Mouse (Mus musculus): ENCODE data around the gene Tchp. TPM values are rescaled to one million over a fixed set of nuclear protein-coding genes. Genes with fewer than 3 reads are reported as not detected.

The Tchp gene
- polyA plus RNA-seq, 1 experiment from 2014 or later: 9.0 TPM

DNA sequence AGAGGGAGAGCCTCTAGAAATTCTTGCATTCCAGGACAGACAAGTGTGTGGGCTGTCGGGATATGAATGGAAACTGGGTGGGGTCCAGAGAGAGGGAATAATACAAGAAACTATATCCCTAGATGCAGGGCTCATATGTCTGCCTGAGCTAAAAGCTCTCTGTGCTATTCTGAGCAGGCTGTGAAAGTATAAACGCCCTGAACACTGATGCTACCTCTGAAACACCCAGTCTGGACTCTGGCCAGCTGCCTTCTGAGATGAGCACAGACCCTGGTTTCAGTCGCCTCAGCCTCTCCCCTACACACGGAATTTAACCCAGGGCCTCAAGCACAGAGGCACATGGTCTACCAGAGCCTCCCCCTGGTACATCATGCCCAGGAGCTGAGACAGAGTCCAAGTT lies 33.0 kb downstream of the Tchp start:
- peaks cover 87% of the 10 kb centered on the region for H3K36me3 ChIP-seq (ENCODE audit: control insufficient read depth, insufficient read depth, low read length)
- ATAC-seq (replicated peaks; ENCODE audit: low FRiP score, low TSS enrichment, low read depth): no peak
- H3K9ac ChIP-seq (ENCODE audit: low read length): no peak overlapping the region
- WGBS: 62% methylated on average over 4 of the region's 4 CpGs
- no peaks in the 10 kb centered on the region for H3K9me3 ChIP-seq (ENCODE audit: control insufficient read depth, low read length)
- H3K4me1 ChIP-seq (replicated peaks; ENCODE audit: control insufficient read depth, insufficient read depth, low read length): no peaks in the 10 kb centered on the region
- DNase-seq (ENCODE audit: low spot score): no peak
- no peak overlapping the region for H3K4me2 ChIP-seq (ENCODE audit: low read length)
- no peaks in the 10 kb centered on the region for H3K27me3 ChIP-seq (replicated peaks; ENCODE audit: control insufficient read depth, insufficient read depth, low read length)
- H3K27ac ChIP-seq (ENCODE audit: low read depth): no peak overlapping the region
- H3K4me3 ChIP-seq (ENCODE audit: low read depth, low read length): no peak overlapping the region

DNA sequence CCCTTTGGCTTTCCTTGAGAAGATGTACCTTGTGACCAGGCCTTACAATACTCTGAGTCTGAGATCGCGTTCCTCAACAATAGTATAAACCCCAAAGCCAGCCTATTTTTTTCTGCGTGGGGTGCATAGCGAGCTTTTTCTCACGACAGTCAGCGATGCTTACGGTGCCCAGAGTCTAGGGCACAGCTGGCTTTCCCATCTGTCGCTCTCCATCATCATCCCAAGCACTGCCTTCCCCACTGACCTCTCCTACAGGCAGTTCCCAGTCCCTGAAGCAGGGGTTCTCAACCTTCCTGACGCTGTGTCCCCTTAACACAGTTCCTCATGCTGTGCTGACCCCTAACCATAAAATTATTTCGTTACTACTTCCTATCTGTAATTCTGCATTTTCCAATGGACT lies 35.0 kb downstream of the Tchp start:
- H3K4me3 ChIP-seq (ENCODE audit: low read depth, low read length): no peak overlapping the region
- no peak for ATAC-seq (replicated peaks; ENCODE audit: low FRiP score, low TSS enrichment, low read depth)
- no peak overlapping the region for H3K27ac ChIP-seq (ENCODE audit: low read depth)
- H3K36me3 ChIP-seq (ENCODE audit: control insufficient read depth, insufficient read depth, low read length): peaks cover 75% of the 10 kb centered on the region
- DNase-seq (ENCODE audit: low spot score): no peak
- no peak overlapping the region for H3K4me2 ChIP-seq (ENCODE audit: low read length)
- no peaks in the 10 kb centered on the region for H3K9me3 ChIP-seq (ENCODE audit: control insufficient read depth, low read length)
- H3K4me1 ChIP-seq (replicated peaks; ENCODE audit: control insufficient read depth, insufficient read depth, low read length): no peaks in the 10 kb centered on the region
- H3K9ac ChIP-seq (ENCODE audit: low read length): no peak overlapping the region
- H3K27me3 ChIP-seq (replicated peaks; ENCODE audit: control insufficient read depth, insufficient read depth, low read length): no peaks in the 10 kb centered on the region
- WGBS: 93% methylated on average over 10 of the region's 10 CpGs

DNA sequence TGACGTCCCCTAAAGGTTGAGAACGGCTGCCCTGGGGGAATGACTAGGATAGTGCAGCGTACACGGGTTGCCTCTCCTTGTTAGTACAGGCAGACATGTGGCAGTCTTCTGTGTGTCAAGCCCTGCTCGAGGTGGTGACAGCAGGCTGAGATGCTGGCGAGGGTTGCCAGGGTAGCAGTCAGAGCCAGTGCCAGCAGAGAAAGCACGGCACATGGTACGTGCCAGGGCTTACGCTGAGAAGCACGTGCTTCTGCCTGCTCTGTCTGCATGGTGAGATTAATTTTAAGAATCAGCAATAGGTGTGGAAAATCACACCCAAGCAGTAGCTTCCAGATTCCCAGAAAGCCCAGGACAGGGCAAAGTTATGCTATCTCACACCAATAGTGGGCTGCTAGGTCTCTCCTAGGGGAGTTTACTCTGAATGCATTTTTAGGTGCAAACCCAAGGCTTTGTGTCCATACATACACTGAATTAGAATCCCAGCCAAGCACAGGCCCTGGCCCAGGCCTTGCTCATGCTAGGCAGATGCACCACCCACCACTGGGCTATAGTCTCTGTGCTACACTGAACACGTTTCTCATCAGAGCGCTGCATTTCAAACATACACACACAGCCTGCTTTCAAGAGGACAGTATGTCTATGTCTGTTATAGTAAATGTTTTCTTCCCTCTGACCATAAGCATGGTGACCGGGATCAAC lies 35.6 kb downstream of the Tchp start:
- ATAC-seq (replicated peaks; ENCODE audit: low FRiP score, low TSS enrichment, low read depth): no peak

DNA sequence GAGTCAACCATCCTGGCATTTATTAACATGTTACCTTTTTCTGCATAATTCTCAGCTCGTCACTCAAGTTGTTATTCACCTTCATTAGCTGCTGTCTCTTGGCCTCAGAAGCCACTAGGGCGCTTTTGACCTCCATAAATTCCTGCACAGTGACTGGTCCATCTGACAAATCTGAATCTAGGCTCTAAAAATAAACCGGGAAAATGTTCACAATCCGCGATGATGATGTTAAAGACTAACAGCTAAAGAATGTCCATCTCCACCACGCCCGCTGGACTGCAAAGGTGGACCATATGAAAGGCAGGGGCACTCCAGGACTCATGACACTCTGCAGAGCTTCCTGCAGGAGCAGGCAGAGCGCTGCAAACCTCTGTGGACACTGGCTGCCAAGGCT lies 36.1 kb downstream of the Tchp start:
- 91% methylated on average over 8 of the region's 8 CpGs for WGBS
- Histone ChIP-seq H3K4me2 (ENCODE audit: low read length) (no peak overlapping the region), H3K9ac (ENCODE audit: low read length) (no peak overlapping the region), H3K4me3 (ENCODE audit: low read depth, low read length) (no peak overlapping the region), H3K27ac (ENCODE audit: low read depth) (no peak overlapping the region), H3K4me1 (replicated peaks; ENCODE audit: control insufficient read depth, insufficient read depth, low read length) (no peaks in the 10 kb centered on the region), H3K36me3 (ENCODE audit: control insufficient read depth, insufficient read depth, low read length) (peaks cover 76% of the 10 kb centered on the region), H3K27me3 (replicated peaks; ENCODE audit: control insufficient read depth, insufficient read depth, low read length) (no peaks in the 10 kb centered on the region), H3K9me3 (ENCODE audit: control insufficient read depth, low read length) (no peaks in the 10 kb centered on the region)
- no peak for DNase-seq (ENCODE audit: low spot score)
- ATAC-seq (replicated peaks; ENCODE audit: low FRiP score, low TSS enrichment, low read depth): no peak

More for the DNA sequence above, 35.6 kb downstream of the Tchp start:
- no peak overlapping the region for H3K4me3 ChIP-seq (ENCODE audit: low read depth, low read length)
- H3K9me3 ChIP-seq (ENCODE audit: control insufficient read depth, low read length): no peaks in the 10 kb centered on the region
- no peak overlapping the region for H3K9ac ChIP-seq (ENCODE audit: low read length)
- H3K36me3 ChIP-seq (ENCODE audit: control insufficient read depth, insufficient read depth, low read length): peaks cover 76% of the 10 kb centered on the region
- 94% methylated on average over 13 of the region's 13 CpGs for WGBS
- no peaks in the 10 kb centered on the region for H3K4me1 ChIP-seq (replicated peaks; ENCODE audit: control insufficient read depth, insufficient read depth, low read length)
- no peak overlapping the region for H3K4me2 ChIP-seq (ENCODE audit: low read length)
- H3K27me3 ChIP-seq (replicated peaks; ENCODE audit: control insufficient read depth, insufficient read depth, low read length): no peaks in the 10 kb centered on the region
- no peak overlapping the region for H3K27ac ChIP-seq (ENCODE audit: low read depth)
- DNase-seq (ENCODE audit: low spot score): no peak

DNA sequence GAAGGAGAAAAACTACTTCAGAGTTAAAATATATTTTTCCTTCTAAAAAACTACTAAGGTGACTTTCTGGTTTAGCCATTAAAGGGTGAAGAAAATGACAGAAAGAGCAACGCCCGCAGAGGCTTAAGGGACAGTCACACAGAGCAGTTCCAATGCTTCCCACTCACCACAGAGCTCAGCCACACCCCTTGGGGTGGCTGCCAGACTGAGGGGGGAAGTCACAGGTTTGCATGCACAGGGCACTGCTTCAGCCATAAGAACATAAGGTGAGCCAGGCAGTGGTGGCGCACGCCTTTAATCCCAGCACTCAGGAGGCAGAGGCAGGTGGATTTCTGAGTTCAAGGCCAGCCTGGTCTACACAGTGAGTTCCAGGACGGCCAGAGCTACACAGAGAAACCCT lies 38.0 kb downstream of the Tchp start:
- ATAC-seq (replicated peaks; ENCODE audit: low FRiP score, low TSS enrichment, low read depth) (no peak), DNase-seq (ENCODE audit: low spot score) (no peak)
- Histone ChIP-seq H3K9me3 (ENCODE audit: control insufficient read depth, low read length) (no peaks in the 10 kb centered on the region), H3K4me2 (ENCODE audit: low read length) (no peak overlapping the region), H3K4me3 (ENCODE audit: low read depth, low read length) (no peak overlapping the region), H3K36me3 (ENCODE audit: control insufficient read depth, insufficient read depth, low read length) (peaks cover 83% of the 10 kb centered on the region), H3K27me3 (replicated peaks; ENCODE audit: control insufficient read depth, insufficient read depth, low read length) (no peaks in the 10 kb centered on the region), H3K9ac (ENCODE audit: low read length) (no peak overlapping the region), H3K27ac (ENCODE audit: low read depth) (no peak overlapping the region), H3K4me1 (replicated peaks; ENCODE audit: control insufficient read depth, insufficient read depth, low read length) (no peaks in the 10 kb centered on the region)
- 91% methylated on average over 5 of the region's 5 CpGs for WGBS

DNA sequence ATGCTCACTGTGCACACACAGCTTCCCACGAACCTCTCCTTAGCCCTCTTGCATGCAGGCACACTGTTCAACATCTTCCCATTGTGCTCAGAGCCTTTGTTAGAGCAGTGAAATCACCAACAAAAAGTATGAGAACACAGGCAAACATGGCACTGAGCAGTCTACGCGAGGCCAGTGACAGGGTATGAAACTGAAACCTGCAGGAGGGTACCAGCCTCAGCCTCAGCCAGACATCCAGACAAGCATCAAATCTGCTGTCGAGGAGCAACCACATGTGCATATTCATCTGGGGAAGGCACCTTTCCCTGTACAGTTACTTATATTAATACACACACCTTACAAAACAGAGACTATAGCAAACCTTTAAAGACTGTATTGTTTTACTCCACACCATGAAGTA lies 39.3 kb downstream of the Tchp start:
- Histone ChIP-seq H3K9ac (ENCODE audit: low read length) (no peak overlapping the region), H3K27me3 (replicated peaks; ENCODE audit: control insufficient read depth, insufficient read depth, low read length) (no peaks in the 10 kb centered on the region), H3K27ac (ENCODE audit: low read depth) (no peak overlapping the region), H3K36me3 (ENCODE audit: control insufficient read depth, insufficient read depth, low read length) (peaks cover 85% of the 10 kb centered on the region), H3K4me2 (ENCODE audit: low read length) (no peak overlapping the region), H3K4me3 (ENCODE audit: low read depth, low read length) (no peak overlapping the region), H3K9me3 (ENCODE audit: control insufficient read depth, low read length) (no peaks in the 10 kb centered on the region), H3K4me1 (replicated peaks; ENCODE audit: control insufficient read depth, insufficient read depth, low read length) (no peaks in the 10 kb centered on the region)
- 92% methylated on average over 4 of the region's 4 CpGs for WGBS
- no peak for DNase-seq (ENCODE audit: low spot score)
- ATAC-seq (replicated peaks; ENCODE audit: low FRiP score, low TSS enrichment, low read depth): no peak

DNA sequence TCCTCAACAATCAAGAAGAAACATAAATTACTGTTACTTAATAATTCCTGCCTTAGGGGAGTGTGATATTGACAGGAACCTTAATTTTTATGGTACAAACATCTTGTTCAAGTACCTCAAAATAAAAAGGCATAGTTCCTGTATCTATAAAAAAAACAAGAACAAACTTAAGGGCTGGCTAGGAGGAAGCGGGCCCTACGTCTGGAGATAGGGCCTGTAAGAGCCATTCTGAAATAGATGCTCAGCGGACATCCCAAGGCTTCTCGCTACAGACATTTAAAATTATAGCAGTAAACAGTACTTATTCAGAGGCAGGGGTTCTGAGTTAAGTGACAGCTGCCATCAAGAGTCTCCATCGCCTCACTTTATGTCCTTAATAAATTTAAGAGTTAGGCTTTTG lies 40.0 kb downstream of the Tchp start:
- 93% methylated on average over 5 of the region's 5 CpGs for WGBS
- DNase-seq (ENCODE audit: low spot score): no peak
- H3K4me3 ChIP-seq (ENCODE audit: low read depth, low read length): no peak overlapping the region
- H3K27ac ChIP-seq (ENCODE audit: low read depth): no peak overlapping the region
- H3K4me1 ChIP-seq (replicated peaks; ENCODE audit: control insufficient read depth, insufficient read depth, low read length): no peaks in the 10 kb centered on the region
- no peaks in the 10 kb centered on the region for H3K27me3 ChIP-seq (replicated peaks; ENCODE audit: control insufficient read depth, insufficient read depth, low read length)
- peaks cover 85% of the 10 kb centered on the region for H3K36me3 ChIP-seq (ENCODE audit: control insufficient read depth, insufficient read depth, low read length)
- H3K9ac ChIP-seq (ENCODE audit: low read length): no peak overlapping the region
- H3K4me2 ChIP-seq (ENCODE audit: low read length): no peak overlapping the region
- H3K9me3 ChIP-seq (ENCODE audit: control insufficient read depth, low read length): no peaks in the 10 kb centered on the region
- ATAC-seq (replicated peaks; ENCODE audit: low FRiP score, low TSS enrichment, low read depth): no peak

DNA sequence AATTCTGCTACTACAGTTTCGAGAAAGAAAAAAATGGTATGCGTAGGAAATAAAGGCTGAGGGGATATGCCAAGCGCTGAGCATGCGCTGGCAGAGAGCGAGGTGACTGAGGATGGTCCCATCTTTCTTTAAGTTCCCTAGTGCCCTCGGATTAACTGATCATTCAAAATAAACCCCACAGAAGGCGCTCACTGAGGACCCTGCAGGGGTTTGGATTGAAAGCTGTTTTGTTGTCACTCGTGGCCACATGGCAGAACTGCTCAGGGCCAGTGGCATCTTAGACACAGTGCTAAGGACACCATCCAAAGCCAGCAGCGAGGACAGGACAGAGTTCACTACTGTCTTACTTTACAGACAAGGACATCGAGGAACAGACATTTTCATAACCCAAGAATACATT lies 42.8 kb downstream of the Tchp start:
- 91% methylated on average over 10 of the region's 10 CpGs for WGBS
- no peak for DNase-seq (ENCODE audit: low spot score)
- no peak overlapping the region for H3K27ac ChIP-seq (ENCODE audit: low read depth)
- no peaks in the 10 kb centered on the region for H3K4me1 ChIP-seq (replicated peaks; ENCODE audit: control insufficient read depth, insufficient read depth, low read length)
- H3K36me3 ChIP-seq (ENCODE audit: control insufficient read depth, insufficient read depth, low read length): peaks cover 85% of the 10 kb centered on the region
- no peaks in the 10 kb centered on the region for H3K9me3 ChIP-seq (ENCODE audit: control insufficient read depth, low read length)
- no peaks in the 10 kb centered on the region for H3K27me3 ChIP-seq (replicated peaks; ENCODE audit: control insufficient read depth, insufficient read depth, low read length)
- H3K9ac ChIP-seq (ENCODE audit: low read length): no peak overlapping the region
- no peak for ATAC-seq (replicated peaks; ENCODE audit: low FRiP score, low TSS enrichment, low read depth)
- no peak overlapping the region for H3K4me2 ChIP-seq (ENCODE audit: low read length)
- no peak overlapping the region for H3K4me3 ChIP-seq (ENCODE audit: low read depth, low read length)

GRCm38 (mm10) chr5:114752397-114752796 lies 44.8 kb downstream of the Tchp start:
- no peak overlapping the region for H3K4me2 ChIP-seq (ENCODE audit: low read length)
- peaks cover 81% of the 10 kb centered on the region for H3K36me3 ChIP-seq (ENCODE audit: control insufficient read depth, insufficient read depth, low read length)
- no peaks in the 10 kb centered on the region for H3K9me3 ChIP-seq (ENCODE audit: control insufficient read depth, low read length)
- no peak overlapping the region for H3K9ac ChIP-seq (ENCODE audit: low read length)
- no peaks in the 10 kb centered on the region for H3K27me3 ChIP-seq (replicated peaks; ENCODE audit: control insufficient read depth, insufficient read depth, low read length)
- H3K4me3 ChIP-seq (ENCODE audit: low read depth, low read length): no peak overlapping the region
- no peak overlapping the region for H3K27ac ChIP-seq (ENCODE audit: low read depth)
- DNase-seq (ENCODE audit: low spot score) (no peak), ATAC-seq (replicated peaks; ENCODE audit: low FRiP score, low TSS enrichment, low read depth) (no peak)
- 95% methylated on average over 10 of the region's 10 CpGs for WGBS
- no peaks in the 10 kb centered on the region for H3K4me1 ChIP-seq (replicated peaks; ENCODE audit: control insufficient read depth, insufficient read depth, low read length)
